Mouse (Mus musculus): Measurements from ENCODE around the gene Rbmy. TPM values are rescaled to one million over a fixed set of nuclear protein-coding genes. Genes with fewer than 3 reads are reported as not detected.
"Not testable (repeated sequence)": the region's sequence is repeated elsewhere in the genome, so short reads cannot be mapped to it uniquely, and the experiment has no call there.

Rbmy gene
- total RNA-seq (2021): not detected

DNA sequence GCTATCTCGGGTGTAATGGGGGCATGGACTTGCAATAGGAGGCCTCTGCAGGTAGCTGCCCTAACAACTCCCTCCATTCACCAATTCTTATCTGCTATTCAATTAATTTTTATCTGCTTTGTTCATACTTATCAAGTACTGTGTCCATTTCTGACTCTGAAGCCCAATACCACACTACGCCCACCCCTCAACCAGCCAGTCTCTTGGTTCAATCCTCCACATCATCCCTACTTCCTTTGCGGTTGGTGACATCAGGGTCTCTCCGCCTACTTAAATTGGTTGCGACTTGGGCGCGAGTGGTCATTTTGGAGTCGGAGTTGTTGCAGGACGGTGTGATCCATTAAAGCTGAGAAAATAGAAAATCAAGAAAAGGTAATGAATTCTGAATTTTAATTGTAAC is at the start of gene Rbmy, which contains the start of gene Gm10256:
Rbmy (plus strand) TSS at position 301 of the 400 bp plus-strand sequence.
Gm10256 (plus strand) TSS at position 320 of the 400 bp plus-strand sequence.
- DNase-seq; intact Hi-C loops (cut with DNase I): not testable (repeated sequence)

DNA sequence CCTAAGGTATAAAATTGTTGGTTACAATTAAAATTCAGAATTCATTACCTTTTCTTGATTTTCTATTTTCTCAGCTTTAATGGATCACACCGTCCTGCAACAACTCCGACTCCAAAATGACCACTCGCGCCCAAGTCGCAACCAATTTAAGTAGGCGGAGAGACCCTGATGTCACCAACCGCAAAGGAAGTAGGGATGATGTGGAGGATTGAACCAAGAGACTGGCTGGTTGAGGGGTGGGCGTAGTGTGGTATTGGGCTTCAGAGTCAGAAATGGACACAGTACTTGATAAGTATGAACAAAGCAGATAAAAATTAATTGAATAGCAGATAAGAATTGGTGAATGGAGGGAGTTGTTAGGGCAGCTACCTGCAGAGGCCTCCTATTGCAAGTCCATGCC is 34.4 kb upstream of the Rbmy start, which contains the start of gene Gm4064:
Gm4064 (minus strand) TSS at position 101 of the 400 bp plus-strand sequence.
- intact Hi-C loops (cut with DNase I); DNase-seq: not testable (repeated sequence)

Other genes with a start within 250 kb of the Rbmy start
- gene H2al2c, start 231.6 kb upstream of the Rbmy start, total RNA-seq (2021): not detected
- not detected for gene Sry, start 167.0 kb upstream of the Rbmy start, total RNA-seq (2021)
- gene H2al2b, start 110.0 kb upstream of the Rbmy start, total RNA-seq (2021): not detected
- gene Gm4064, start 34.5 kb upstream of the Rbmy start, total RNA-seq (2021): not detected
- gene Gm10256, start within 50 bp of the Rbmy start, total RNA-seq (2021): not detected
- not detected for gene Gm10352, start 70.3 kb downstream of the Rbmy start, total RNA-seq (2021)
- not detected for gene Gm29289, start 101.9 kb downstream of the Rbmy start, total RNA-seq (2021)

Data from heart, postnatal 36 days (tissue).